Mouse (Mus musculus) adrenal gland, adult (tissue): ENCODE measurements around the gene Cwh43.

ENCODE experiments used
- DNase-seq, 2 experiments: peaks; one replicate each; pipeline ENCODE4 v3.0.0; 2022 to 2023; ENCODE audit warnings: low spot score in 1 of 2; ENCODE audit not compliant: inconsistent age in 2 of 2

Gene Cwh43

DNA sequence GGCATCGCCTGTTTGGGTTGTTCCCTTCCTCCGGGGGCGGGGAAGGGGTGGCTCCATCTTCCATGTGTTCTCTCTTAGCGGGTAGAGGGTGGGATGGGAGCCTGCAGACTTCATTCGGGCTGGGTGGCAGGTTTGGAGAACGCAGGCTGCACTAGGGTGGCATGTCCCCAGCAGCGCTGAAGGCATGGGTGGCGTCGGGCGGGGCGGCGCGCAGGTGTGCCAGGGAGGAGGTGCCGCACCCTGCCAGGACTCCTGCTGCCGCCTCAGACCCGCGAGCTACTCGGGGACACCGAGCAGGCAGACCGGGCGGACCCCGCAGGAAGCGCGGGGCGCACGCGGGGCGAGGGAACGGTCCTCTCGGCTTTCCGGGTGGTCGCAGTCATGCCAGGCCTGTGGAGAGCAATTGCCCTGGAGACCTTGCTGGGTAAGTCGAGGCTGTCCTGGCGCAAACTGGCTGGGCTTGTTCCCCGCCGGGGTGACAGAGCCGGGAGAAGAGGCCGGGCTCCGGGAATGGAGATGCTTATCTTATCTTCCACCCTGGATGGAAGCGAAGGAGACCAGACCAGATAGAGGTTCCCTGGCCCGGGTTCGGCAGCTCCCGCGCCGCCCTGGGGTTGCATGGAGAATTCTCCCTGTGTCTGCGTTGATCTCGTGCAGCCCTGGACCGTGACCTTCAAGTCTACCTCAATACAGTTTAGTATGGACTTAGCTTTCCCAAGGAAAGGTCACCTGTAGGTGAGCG lies at the start of gene Cwh43:
Gene Cwh43, plus strand, starts transcription at position 95 of the 742 bp plus-strand sequence.
- peak in 1 of 2 experiments; percentile 49 for DNase-seq

GRCm38 (mm10) chr5:73359134-73359751 lies 46.6 kb upstream of the Cwh43 start:
- no peak for DNase-seq

- no peak for DNase-seq
These were observed 46.1 kb upstream of the Cwh43 start for GRCm38 (mm10) chr5:73359752-73360141.

DNA sequence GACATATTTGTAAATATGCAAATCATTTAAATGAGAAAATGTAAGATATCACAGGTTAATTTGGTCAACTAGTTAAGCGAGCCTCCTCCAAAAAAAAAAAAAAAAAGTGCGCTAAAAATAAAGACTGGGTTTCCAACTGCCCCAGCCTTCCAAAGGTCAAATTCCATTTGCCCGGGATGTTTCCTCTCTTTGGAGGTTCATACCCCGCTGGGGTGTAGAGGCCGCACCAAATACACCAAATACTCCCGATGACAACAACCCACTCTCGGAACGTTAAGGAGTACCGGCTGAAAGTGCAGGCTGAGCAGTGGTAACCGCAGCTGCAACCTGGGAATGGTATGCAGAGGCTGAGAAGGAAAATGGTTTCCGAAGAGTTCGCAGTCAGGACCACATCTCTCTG lies 45.6 kb upstream of the Cwh43 start:
- no peak for DNase-seq

DNA sequence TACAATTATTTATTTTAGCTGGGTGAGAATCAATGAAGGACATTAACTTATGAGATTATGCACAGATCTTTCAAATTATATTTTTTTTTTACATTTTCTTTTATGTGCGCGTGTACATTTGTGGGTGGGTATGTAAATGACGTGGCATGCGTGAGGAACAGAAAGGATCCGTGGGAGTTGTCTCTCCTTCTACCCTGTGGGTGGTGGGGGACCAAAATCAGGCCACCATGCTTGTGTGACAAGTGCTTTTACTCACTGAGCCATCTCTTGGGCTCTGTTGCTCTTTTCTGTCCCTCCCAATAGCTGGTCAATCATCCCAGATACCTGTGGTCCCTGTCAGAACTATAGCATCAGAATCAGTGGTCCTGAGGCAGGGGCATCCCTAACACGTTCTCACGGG lies 43.5 kb upstream of the Cwh43 start:
- no peak for DNase-seq

- DNase-seq: no peak
These were observed 43.1 kb upstream of the Cwh43 start for GRCm38 (mm10) chr5:73362791-73363190.

GRCm38 (mm10) chr5:73364107-73364864 lies 41.6 kb upstream of the Cwh43 start:
- DNase-seq: no peak

DNA sequence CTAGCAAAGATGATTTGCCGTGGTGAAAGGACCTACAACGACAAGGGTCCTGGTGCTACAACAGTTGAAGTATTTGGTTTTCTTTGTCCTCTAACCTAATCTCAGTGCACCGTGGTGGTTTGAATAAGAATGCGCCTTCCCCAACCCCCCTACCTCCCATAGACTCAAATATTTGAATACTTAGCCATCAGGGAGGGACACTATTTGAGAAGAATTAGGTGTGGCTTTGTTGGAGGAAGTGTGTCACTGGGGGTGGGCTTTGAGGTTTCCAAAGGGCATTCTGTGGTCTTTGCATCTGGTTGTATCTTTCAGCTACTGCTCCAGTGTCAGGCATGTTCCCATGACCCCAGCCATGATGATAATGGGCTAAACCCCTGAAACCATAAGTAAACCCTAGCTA lies 38.0 kb upstream of the Cwh43 start:
- DNase-seq: no peak

DNA sequence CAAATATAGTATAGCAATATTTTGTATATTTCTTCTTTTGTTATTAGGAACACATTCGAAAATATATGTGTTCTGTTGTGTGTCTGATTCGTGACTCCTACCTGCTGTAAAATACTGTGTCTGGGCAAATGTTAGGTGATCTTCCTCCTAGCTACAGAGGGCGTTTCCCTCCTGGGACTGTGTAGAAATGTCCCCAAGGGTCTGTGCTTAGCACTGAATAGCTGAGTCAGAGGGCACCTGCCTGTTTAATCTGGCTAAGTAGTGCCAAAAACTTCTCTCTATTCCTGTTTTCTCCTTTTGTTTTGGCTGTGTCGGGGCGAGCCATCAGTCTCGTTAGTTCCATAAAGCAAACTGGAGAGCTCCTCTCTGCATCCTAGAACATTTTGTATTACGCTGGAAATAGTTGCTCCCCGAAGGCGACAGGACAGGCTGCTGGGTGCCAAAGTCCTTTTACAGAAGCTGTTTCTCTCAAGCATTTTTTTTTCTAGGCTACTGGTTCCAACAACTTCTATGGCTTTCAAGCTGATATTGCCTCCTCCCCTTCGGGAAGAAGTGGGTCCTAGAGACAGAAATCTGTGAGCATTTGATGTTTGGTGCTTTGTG lies 36.9 kb upstream of the Cwh43 start:
- no peak for DNase-seq

DNA sequence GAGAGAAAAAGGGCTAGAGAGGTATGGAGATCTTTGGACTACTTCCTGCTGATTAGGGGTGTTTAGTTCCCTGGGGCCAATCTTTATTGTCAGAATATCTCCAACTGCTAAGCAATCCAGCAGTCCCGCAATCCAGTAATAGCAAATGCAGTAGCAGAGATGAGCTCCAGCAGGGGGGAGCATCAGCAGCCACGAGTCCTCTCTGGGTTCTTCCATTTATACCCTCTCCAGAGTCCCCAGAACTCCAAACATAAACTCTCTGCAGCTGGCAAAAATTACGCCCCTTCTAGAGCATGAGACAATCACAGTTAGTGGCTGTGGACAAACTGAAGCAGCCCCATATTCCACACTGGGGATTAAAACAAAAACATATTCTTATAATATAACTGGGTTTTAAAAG lies 36.1 kb upstream of the Cwh43 start:
- no peak for DNase-seq

DNA sequence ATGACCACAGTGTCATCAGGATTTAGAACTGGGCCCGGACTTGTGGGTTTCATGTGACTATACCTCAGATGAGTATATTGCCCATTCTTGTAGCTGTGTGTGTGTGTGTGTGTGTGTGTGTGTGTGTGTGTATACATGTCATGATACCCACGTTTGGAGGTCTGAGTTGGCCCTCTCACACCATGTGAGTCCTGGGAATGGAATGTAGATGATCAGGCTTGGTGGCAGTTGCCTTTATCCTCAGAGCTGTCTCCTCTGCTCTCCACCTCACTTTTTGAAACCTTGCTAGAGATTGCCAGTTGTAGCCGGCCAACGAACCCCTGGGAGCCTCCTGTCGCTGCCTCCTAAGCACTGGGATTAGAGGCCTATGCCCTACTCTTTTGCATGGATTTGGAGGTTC lies 33.3 kb upstream of the Cwh43 start:
- no peak for DNase-seq

GRCm38 (mm10) chr5:73373184-73373583 lies 32.7 kb upstream of the Cwh43 start:
- peak in 1 of 2 experiments; percentile 69 for DNase-seq

DNA sequence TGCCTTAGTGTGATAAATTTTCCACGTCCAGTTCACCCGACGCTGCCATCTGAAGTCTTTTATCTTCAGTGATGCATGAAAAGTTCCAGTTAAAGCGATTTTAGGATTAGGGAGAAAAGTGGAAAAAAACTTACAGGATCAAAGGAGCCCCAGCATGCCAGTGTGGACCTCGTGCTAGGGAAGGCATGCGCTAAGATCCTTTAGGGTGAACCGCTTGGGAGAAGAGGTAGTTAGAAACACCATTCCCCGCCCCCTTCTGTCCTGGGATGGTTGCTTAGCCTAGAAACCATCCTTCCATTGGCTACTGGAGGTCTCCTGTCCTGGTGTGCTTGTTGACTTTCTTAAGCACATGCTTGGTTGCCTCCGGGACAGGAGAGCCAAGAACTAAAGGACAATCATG lies 29.8 kb upstream of the Cwh43 start:
- DNase-seq: no peak

DNA sequence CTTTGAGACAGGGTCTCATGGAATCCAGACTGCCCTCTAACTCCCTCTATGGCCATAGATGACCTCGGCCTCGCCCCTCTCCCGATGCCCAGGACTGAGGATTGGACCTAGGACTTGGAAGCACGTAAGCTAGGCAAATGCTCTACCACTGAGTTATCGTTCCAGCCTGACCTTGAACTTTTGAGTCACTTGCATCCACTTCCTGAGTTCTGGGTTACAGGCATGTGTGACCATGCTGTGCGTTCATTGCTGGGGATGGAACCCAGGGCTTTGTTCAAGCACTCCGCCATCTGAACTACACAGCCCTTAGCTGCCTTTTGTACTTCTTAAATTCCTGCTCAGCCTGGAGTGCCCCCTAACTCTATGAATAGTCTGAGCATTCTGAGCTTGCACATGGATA lies 29.4 kb upstream of the Cwh43 start:
- DNase-seq: peak; percentile 41 to 74

DNA sequence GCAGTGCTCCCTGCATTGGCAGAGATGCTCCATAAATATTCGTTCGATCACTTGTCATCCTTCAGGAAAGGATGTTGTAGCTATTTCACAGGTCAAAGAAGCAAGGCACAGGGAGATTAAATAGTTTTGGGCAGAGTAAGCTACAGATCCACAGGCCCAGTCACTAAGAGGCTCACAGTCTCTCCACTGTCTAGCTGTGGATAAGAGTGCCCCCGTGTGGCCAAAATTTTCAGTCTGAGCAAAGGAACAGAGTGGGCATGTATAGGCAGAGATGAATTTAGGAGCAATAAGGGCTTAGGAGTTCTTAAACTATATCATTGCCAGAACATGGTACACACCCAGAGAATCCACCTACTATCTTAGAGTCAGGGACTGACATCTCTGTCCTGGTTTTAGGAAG lies 26.0 kb upstream of the Cwh43 start:
- peak; percentile 83 to 94 for DNase-seq

DNA sequence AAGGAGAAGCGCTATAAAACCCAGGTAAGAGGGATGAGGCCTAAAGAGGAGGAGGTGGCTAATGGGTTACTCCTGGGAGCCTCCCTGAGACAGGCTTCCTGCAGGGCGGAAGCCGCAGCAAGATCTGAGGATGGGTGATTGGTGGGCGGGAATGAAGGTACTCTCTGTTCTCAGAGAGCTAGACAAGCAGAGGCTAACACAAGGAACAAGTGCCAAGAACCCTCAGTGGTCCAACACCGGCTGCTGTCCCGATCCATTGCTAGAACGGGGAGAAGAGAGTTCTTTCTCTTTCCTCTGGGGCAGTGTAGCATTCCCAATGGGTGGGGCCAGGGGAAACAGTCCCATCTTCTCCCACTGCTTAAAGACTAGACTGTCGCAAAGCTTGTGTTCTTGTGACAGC lies 25.0 kb upstream of the Cwh43 start:
- no peak for DNase-seq

- no peak for DNase-seq
These were observed 24.4 kb upstream of the Cwh43 start for GRCm38 (mm10) chr5:73381510-73381909.

GRCm38 (mm10) chr5:73381976-73382540 lies 23.8 kb upstream of the Cwh43 start:
- peak; percentile 38 to 68 for DNase-seq

GRCm38 (mm10) chr5:73382737-73383646 lies 22.9 kb upstream of the Cwh43 start:
- DNase-seq: peak; percentile 65 to 86

GRCm38 (mm10) chr5:73383647-73383970 lies 22.3 kb upstream of the Cwh43 start:
- DNase-seq: no peak
